Mouse (Mus musculus) spleen, adult 2 months (tissue): Measurements from ENCODE around the gene Hist2h2aa1.

ENCODE experiments used
- CTCF ChIP-seq: fragments of 200-500 bp; IDR thresholded peaks from 2 replicates; pipeline ENCODE4 v1.5.1; 2011; ENCODE audit warnings: mild to moderate bottlenecking, inconsistent platforms; ENCODE audit not compliant: insufficient read depth, insufficient read length, insufficient replicate concordance; ENCODE audit errors: extremely low read depth
- POLR2A ChIP-seq: fragments of 200-500 bp; IDR thresholded peaks from 2 replicates; pipeline ENCODE4 v1.6.1; 2011; ENCODE audit warnings: low read depth, low read length, inconsistent platforms

DNA sequence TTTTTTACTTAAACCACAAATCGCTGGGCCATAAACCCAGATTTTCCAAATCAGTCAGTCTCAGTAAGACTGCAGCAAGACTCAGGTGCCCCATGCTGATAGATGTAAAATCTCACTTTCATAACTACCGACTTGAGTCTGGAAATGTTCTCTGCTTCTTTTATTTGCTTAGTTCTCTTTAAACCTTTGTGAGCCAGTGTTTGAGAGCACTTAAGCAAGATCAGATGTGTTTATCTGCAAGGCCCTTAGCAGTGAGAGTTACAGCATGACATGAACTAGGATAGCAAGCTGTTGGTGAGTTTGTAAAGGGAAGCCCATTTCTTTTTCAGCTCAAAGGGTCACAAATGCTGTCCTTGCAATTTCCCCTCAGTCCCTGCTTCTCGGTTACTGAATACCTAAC, 11.9 kb downstream of the Hist2h2aa1 start:
- TF ChIP-seq POLR2A (no peak), CTCF (no peak)
